Mouse (Mus musculus): Measurements from ENCODE around the gene Hoxa13. TPM values are rescaled to one million over a fixed set of nuclear protein-coding genes. Genes with fewer than 3 reads are reported as not detected.

Gene Hoxa13
- polyA plus RNA-seq, 1 experiment: not detected

DNA sequence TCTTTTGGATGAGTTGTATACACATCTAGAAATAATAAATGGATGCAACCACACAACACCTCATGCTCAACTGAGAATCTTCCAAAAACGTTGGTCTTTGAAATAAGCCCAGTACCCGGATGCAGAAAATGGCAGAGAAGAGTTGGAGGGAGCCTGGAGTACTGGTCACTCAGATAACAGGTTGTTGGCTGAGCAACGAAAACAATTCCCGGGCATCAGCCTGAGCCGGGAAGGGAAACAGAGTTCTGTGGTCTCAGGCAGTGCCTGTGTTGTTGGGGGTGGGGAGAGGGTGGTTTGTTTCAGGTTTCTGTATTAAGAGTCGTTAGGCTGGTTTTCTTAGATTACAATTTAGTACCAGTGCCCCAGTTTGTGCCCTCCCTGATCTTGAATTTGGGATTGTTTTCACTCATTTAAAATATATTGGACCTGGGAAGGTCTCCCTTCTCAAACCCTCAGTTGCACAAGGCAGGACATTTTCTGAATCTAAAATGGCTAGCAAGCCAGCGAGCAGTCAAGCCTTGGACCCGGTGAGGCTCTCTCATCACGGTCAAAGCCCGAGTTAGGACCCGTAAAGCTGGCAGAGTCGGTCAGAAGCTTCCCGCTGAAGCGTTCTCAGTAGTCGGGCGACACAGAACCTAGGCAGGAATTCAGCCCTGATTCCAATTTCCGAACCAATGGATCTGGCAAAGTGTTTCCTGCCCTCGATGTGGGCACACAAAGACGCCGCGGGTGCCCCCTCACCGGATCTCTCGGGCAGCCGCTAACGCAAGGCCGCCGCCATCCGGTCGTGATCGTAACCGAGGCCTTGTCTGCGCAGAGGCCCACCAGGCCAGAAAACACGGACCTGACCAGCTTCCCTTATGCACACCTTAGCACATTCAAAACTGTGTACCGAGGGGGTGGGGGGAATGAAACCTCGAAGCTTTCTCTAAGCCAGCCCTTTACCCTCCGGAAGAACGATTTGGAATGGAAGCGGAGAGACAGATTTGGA lies 31.9 kb downstream of the Hoxa13 start:
- DNase-seq (ENCODE audit: low read depth, low spot score): no peak
- WGBS: 2% methylated on average over 38 of the region's 38 CpGs

- 14% methylated on average over 11 of the region's 11 CpGs for WGBS
- no peak for DNase-seq (ENCODE audit: low read depth, low spot score)
Measured at GRCm38 (mm10) chr6:52227470-52228222, 33.0 kb downstream of the Hoxa13 start.

- DNase-seq (ENCODE audit: low read depth, low spot score): no peak
- WGBS: 7% methylated on average over 26 of the region's 26 CpGs
Measured at GRCm38 (mm10) chr6:52226569-52227257, 34.0 kb downstream of the Hoxa13 start.

GRCm38 (mm10) chr6:52225612-52226568 lies 34.8 kb downstream of the Hoxa13 start:
- WGBS: 2% methylated on average over 69 of the region's 69 CpGs
- DNase-seq (ENCODE audit: low read depth, low spot score): no peak

DNA sequence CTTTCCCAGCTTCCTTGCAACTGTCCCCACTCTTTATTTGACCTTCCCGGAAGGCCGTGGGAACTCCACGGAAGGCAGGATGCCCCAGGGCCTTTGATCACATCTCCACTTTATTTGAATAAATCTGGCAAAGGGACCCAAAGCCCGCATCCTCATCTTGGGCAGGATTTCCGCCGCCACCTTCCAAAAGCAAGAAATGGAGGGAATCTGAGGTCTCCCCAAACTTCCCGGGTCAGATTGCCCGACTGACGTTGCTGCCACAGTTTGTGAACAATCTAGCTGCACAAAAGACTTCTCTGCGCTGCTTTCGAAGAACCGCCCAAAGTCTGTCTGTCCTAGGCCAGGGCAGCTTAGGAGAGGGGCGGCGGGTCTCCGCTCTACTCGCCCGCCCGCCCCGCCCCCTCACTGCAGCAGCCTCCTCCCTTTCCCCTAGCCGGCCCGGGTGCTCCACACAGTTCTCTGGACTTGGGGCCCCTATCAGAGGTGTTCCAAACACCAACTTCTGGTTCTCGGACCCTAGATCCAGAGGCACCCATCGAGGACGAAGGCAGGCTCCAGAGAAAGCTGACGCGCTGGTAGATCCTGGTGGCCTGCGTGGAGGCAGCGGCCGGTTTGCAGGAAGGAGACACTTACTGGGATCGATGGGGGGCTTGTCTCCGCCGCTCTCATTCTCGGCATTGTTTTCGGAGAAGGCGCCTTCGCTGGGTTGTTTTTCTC lies 35.6 kb downstream of the Hoxa13 start:
- 7% methylated on average over 36 of the region's 36 CpGs for WGBS
- DNase-seq (ENCODE audit: low read depth, low spot score): no peak

DNA sequence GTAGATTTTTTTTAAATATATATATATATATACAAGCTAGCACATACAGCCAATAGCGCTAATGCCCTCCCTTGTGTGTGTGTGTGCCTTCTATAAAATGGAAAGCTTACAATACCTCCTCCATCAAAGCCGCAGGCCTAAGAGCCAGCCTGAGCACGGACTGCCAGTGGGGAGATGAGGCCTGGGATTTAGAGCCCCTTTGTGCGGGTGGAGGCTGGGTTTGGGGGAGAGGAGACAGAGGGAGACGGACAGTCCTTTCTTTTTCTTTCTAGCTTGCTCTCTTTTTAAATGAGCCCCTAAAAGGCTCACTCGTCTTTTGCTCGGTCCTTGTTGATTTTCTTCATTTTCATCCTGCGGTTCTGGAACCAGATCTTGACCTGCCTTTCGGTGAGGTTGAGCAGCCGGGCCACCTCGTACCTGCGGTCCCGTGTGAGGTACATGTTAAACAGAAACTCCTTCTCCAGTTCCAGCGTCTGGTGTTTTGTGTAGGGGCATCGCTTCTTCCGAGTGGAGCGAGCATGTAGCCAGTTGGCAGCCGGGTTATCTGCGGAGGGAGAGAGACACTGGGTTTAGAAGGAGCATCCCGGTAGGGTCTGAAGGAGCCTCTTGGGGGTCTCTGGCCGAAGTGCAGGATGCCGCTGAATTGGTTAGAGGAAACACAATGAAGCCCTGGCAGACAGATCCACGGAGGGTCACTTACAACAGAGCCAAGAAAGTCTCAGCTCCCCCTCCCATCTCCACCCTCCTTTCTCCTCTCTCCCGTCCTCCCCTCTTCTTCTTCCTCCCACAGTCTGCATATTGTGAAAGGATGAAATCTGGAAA lies 36.5 kb downstream of the Hoxa13 start:
- 13% methylated on average over 24 of the region's 24 CpGs for WGBS
- no peak for DNase-seq (ENCODE audit: low read depth, low spot score)

GRCm38 (mm10) chr6:52222729-52223128 lies 38.0 kb downstream of the Hoxa13 start:
- DNase-seq (ENCODE audit: low read depth, low spot score): no peak
- WGBS: 23% methylated on average over 13 of the region's 13 CpGs

DNA sequence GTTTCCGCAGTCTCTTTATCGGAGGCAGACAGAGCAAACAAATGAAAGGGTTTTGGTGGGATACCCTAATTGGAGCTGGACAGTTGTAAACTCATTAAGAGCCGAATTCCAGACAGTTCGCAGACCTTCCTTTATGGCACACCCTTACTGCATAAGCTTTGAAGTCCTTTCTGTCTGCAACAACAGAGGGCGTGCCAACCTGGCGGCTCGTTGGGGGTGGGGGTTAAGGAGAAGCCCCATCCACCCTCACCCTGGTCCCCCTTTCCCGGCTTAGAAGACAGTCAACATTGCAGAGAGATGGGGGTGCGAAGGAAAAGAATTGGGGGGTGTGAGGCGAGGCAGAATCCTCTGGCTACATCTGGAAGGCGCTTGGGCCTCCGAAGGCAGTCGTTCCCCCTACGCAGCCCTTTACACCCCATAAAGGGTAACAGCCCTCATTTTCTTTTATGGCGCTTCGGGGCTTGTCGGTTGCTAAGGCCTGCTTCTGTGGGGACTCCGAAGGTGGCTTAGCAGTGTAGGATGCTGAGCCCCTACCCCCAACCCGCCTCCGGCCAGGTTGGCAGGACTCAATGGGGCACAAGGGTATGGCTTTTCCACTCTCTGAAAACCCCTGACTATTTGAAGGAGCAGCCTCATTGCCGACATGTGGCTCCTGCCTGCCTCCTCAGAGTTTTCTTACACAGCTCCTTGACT lies 38.5 kb downstream of the Hoxa13 start:
- 6% methylated on average over 21 of the region's 21 CpGs for WGBS

DNA sequence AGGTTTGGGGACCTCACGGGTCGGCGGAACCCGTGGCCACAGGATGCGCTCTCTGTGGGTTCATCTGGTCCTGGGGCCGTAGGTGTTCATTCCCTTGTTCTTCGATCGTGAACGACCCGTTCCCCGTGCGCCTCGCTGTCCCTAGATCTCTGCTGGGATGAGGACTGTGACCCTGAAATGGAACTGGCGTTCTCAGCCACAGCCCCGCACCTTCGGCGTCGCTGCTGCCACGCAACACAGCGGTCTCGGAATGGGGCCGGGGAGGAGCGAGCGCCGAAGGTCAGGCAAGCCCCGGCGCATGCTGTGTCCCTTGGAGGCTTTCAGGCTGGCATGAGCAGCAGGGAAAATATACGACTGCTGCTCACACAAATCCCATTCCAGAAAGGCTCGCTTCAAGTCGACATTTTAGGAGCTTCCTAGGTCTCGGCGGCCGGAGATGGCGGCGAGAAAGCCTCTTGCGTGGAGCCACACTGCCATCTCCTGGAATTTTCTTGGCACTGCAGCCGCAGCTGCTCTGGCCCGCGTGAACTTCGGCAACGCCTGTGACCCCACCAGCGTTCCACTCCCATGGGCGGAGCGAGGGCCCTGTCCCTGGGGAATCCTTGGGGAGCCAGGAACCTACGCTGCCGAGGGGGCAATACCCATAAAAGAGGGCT lies 39.2 kb downstream of the Hoxa13 start, which contains the start of gene Hoxa7:
Gene Hoxa7, minus strand, starts transcription at position 518 of the 656 bp plus-strand sequence.
- 1% methylated on average over 46 of the region's 46 CpGs for WGBS
- peak; percentile 86 for DNase-seq (ENCODE audit: low read depth, low spot score)

More for the DNA sequence above, 38.5 kb downstream of the Hoxa13 start:
- no peak for DNase-seq (ENCODE audit: low read depth, low spot score)

GRCm38 (mm10) chr6:52220865-52221310 lies 39.8 kb downstream of the Hoxa13 start:
- 13% methylated on average over 12 of the region's 12 CpGs for WGBS

GRCm38 (mm10) chr6:52220003-52220864 lies 40.4 kb downstream of the Hoxa13 start:
- DNase-seq (ENCODE audit: low read depth, low spot score): no peak
- WGBS: 28% methylated on average over 32 of the region's 32 CpGs

More at GRCm38 (mm10) chr6:52220865-52221310, 39.8 kb downstream of the Hoxa13 start:
- no peak for DNase-seq (ENCODE audit: low read depth, low spot score)

- WGBS: 42% methylated on average over 9 of the region's 9 CpGs
- no peak for DNase-seq (ENCODE audit: low read depth, low spot score)
Measured at GRCm38 (mm10) chr6:52219234-52219942, 41.3 kb downstream of the Hoxa13 start.

DNA sequence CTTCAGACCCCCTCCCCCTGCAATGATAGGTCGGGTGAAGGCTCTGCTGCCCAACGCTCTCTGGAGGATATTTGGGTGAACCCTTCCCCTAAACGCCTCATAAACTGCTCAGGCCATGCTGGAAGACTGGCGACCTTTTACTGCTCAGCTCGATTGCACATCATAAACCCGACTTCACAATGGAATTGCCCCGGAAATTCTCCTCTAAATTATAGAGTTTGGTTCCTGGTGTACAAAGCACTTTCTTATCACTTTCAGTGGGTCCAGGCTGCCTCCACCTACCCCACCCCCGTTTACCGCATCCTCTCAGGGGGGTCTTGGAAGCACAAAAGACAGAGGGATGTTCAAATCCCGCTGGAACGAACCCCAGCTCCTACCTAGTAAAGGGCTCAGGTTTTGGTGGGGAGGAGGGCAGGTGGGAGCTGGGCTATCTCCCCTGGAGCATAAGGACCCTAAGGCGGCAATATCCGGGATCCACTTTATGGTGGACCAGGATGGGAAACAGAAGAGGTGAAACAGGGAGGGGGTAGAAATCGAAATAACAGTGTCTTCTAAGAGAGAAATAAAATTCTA lies 42.0 kb downstream of the Hoxa13 start:
- WGBS: 31% methylated on average over 14 of the region's 14 CpGs
- DNase-seq (ENCODE audit: low read depth, low spot score): no peak

- WGBS: 18% methylated on average over 23 of the region's 23 CpGs
- DNase-seq (ENCODE audit: low read depth, low spot score): no peak
Measured at GRCm38 (mm10) chr6:52217895-52218642, 42.6 kb downstream of the Hoxa13 start.

Measured in large intestine, adult 2 months (tissue).